8 mouse cellular contexts compared by ENCODE assay signal in genomic region chr17:35667334-35668065, GRCm38 (mm10). TPM values are rescaled to one million over a fixed set of nuclear protein-coding genes. Genes with fewer than 3 reads are reported as not detected.
DNase-seq lines count a peak whose midpoint lies in the region; ATAC-seq lines count a peak whose summit lies in the region.

TSS of gene Vars2 (minus strand) at chr17:35667592.

- DNase-seq in adipocyte (ENCODE audit: low spot score) = peak; percentile 94
- peak; percentile 98 for DNase-seq in embryo, embryonic 10 days (ENCODE audit: low spot score)
- peak; percentile 94 for DNase-seq in gastrocnemius, postnatal 14 days
- DNase-seq in left cerebral cortex, postnatal 10 days (ENCODE audit: extremely low spot score in 1 of 2, low spot score in 2 of 2) = peak; percentile 96
- peak; percentile 96 for DNase-seq in right cerebral cortex, postnatal 25 days
- peak; percentile 95 for DNase-seq in urinary bladder, postnatal 4 days (ENCODE audit: low spot score in 2 of 2)

- peak; percentile 83 for ATAC-seq in inflammation-experienced regulatory T-cells, adult 6 months
- peak; percentile 76 for ATAC-seq in megakaryocyte-erythroid progenitor cell, adult 5-6 weeks (replicated peaks; ENCODE audit: low FRiP score, low TSS enrichment, poor library complexity, severe bottlenecking)

- intact Hi-C loops in gastrocnemius, postnatal 14 days (cut with DNase I; ENCODE audit: low total_unique reads) = no loop called here
- intact Hi-C loops in left cerebral cortex, postnatal 10 days (cut with DNase I) = no loop called here

RNA-seq across cellular contexts. Expression of gene Vars2, which starts in this region (rescaled TPM):
- total RNA-seq in gastrocnemius, postnatal 14 days (2021) = 10 to 100 TPM; 15.7 to 16.6 TPM
- 10 to 100 TPM; 10.4 to 13.2 (median 12.7) TPM for polyA plus RNA-seq in inflammation-experienced regulatory T-cells, adult 6 months (2017; shearing (Covaris generic))
- total RNA-seq in left cerebral cortex, postnatal 10 days (2021) = 10 to 100 TPM; 31.2 to 42.6 TPM
- total RNA-seq in megakaryocyte-erythroid progenitor cell, adult 5-6 weeks (2014; fragmentation: Nextera tagmentation) = 32.5 and 44.2 TPM in 2 replicates
- 8.3 and 19.1 TPM in 2 replicates for total RNA-seq in megakaryocyte-erythroid progenitor cell, adult 5-6 weeks (2017)

Comparison
In these comparisons a context has a peak if more than half of its experiments do, and no peak if none do; other contexts are left out.
1. Peak in every context shown above with its lines: DNase-seq and ATAC-seq.